Mouse (Mus musculus): ENCODE data around the gene Khdc3. TPM values are rescaled to one million over a fixed set of nuclear protein-coding genes. Genes with fewer than 3 reads are reported as not detected.

The Khdc3 gene
- total RNA-seq (2012; rRNA removed) (not detected in 2 replicates), polyA plus RNA-seq (2012; ENCODE audit: insufficient read depth in 1 of 2, insufficient read length in 2 of 2, low read depth in 1 of 2, low replicate concordance in 2 of 2, missing spikeins in 1 of 2) (not detected)

DNA sequence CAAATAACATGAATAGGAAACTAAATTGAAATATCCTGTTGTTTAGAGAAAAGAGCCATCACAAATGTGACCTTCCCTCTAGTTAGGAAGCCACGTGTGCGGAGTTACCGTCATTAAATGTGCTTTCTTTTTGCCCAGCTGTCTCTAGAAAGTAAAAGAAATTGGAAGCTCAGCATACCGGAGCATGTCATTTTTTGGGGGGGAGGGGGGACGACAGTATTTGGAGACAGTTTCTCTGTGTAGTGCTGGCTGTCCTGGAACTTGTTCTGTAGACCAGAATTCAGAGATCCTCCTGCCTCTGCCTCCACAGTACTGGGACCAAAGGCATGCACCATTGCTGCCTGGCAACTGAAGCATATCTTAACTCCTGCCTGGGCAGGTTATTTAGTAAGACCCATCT, at the start of gene Khdc3:
Khdc3 (plus strand) TSS at position 301 of the 400 bp plus-strand sequence.
- TF ChIP-seq ELF1 (IDR thresholded peaks at IDR 0.05; ENCODE audit: low read depth, low read length) (no peak), TAL1 (IDR thresholded peaks at IDR 0.05; ENCODE audit: low read length) (no peak), POLR2AphosphoS2 (IDR thresholded peaks at IDR 0.05; ENCODE audit: low read length) (no peak), EP300 (IDR thresholded peaks at IDR 0.05; ENCODE audit: low read depth in 1 of 2, low read length in 2 of 2) (no peak), ETS1 (IDR thresholded peaks at IDR 0.05; ENCODE audit: low read depth, low read length) (no peak), ZKSCAN1 (IDR thresholded peaks at IDR 0.05; ENCODE audit: low read depth, low read length) (no peak), HCFC1 (IDR thresholded peaks at IDR 0.05; ENCODE audit: low read depth, low read length) (no peak), POLR2A (IDR thresholded peaks at IDR 0.05; ENCODE audit: control insufficient read depth in 1 of 2, insufficient read depth in 1 of 2, low read depth in 1 of 2, low read length in 2 of 2, poor library complexity in 1 of 2) (no peak), MAZ (IDR thresholded peaks at IDR 0.05; ENCODE audit: low read depth, low read length) (no peak), TBP (IDR thresholded peaks at IDR 0.05; ENCODE audit: low read depth, low read length) (no peak), SMC3 (IDR thresholded peaks at IDR 0.05; ENCODE audit: low read depth, low read length) (no peak), USF1 (IDR thresholded peaks at IDR 0.05; ENCODE audit: low read depth, low read length) (no peak), USF2 (IDR thresholded peaks at IDR 0.05; ENCODE audit: borderline replicate concordance in 1 of 2, insufficient read depth in 1 of 2, low read depth in 1 of 2, low read length in 2 of 2) (no peak), MXI1 (IDR thresholded peaks at IDR 0.05; ENCODE audit: low read depth, low read length) (no peak), GATA1 (IDR thresholded peaks at IDR 0.05; ENCODE audit: low read depth, low read length) (no peak), JUND (IDR thresholded peaks at IDR 0.05; ENCODE audit: low read depth, low read length) (no peak)
- Histone ChIP-seq H3K4me3 (ENCODE audit: control insufficient read depth in 1 of 2, insufficient read depth in 1 of 2, low read depth in 2 of 2, low read length in 2 of 2) (no peak within 1 kb of the TSS), H3K27ac (ENCODE audit: control insufficient read depth, low read depth, low read length) (no peak within 1 kb of the TSS), H3K9me3 (replicated peaks; ENCODE audit: insufficient read depth, low read length) (no peaks in the 10 kb centered on the region), H3K79me2 (ENCODE audit: control insufficient read depth, insufficient read depth, low read length, poor library complexity) (no peaks in the 10 kb centered on the region), H3K4me1 (ENCODE audit: control insufficient read depth in 1 of 2, insufficient read depth in 2 of 2, low read length in 2 of 2) (no peaks in the 10 kb centered on the region), H3K36me3 (ENCODE audit: control insufficient read depth in 1 of 2, insufficient read depth in 2 of 2, low read length in 2 of 2) (no peaks in the 10 kb centered on the region), H3K9ac (ENCODE audit: control insufficient read depth, low read depth, low read length, poor library complexity, severe bottlenecking) (no peak within 1 kb of the TSS), H3K27me3 (ENCODE audit: control insufficient read depth in 1 of 2, insufficient read depth in 2 of 2, low read length in 2 of 2) (peaks cover 0 to under 1% of the 10 kb centered on the region in 2 experiments; a peak in 2 of 4 replicates)
- DNase-seq (ENCODE audit: low read depth, low spot score) = no peak

GRCm38 (mm10) chr9:73055441-73055911, 46.2 kb upstream of the Khdc3 start:
- H3K9ac ChIP-seq (ENCODE audit: control insufficient read depth, low read depth, low read length, poor library complexity, severe bottlenecking) = no peak overlapping the region
- H3K4me1 ChIP-seq (ENCODE audit: control insufficient read depth in 1 of 2, insufficient read depth in 2 of 2, low read length in 2 of 2) = 0 out of 4 replicates have a peak, but pooled peaks cover 0 to 5% of the 10 kb centered on the region in 2 experiments
- H3K4me3 ChIP-seq (ENCODE audit: control insufficient read depth in 1 of 2, insufficient read depth in 1 of 2, low read depth in 2 of 2, low read length in 2 of 2) = no peak overlapping the region
- no peak overlapping the region for H3K27ac ChIP-seq (ENCODE audit: control insufficient read depth, low read depth, low read length)
- no peak for DNase-seq (ENCODE audit: low read depth, low spot score)
- peaks cover 0 to 2% of the 10 kb centered on the region in 2 experiments; a peak in 1 of 4 replicates for H3K36me3 ChIP-seq (ENCODE audit: control insufficient read depth in 1 of 2, insufficient read depth in 2 of 2, low read length in 2 of 2)
- no peaks in the 10 kb centered on the region for H3K27me3 ChIP-seq (ENCODE audit: control insufficient read depth in 1 of 2, insufficient read depth in 2 of 2, low read length in 2 of 2)
- no peaks in the 10 kb centered on the region for H3K9me3 ChIP-seq (replicated peaks; ENCODE audit: insufficient read depth, low read length)
- peaks cover 2% of the 10 kb centered on the region; the same call in 1 of the 2 replicates for H3K79me2 ChIP-seq (ENCODE audit: control insufficient read depth, insufficient read depth, low read length, poor library complexity)
- TF ChIP-seq POLR2AphosphoS5 (IDR thresholded peaks at IDR 0.05; ENCODE audit: borderline replicate concordance, low read depth, low read length) = no peak
- no peak for TF ChIP-seq POLR2AphosphoS2 (IDR thresholded peaks at IDR 0.05; ENCODE audit: low read length)
- no peak for TF ChIP-seq ZNF384 (IDR thresholded peaks at IDR 0.05; ENCODE audit: low read depth, low read length)
- TF ChIP-seq ETS1 (IDR thresholded peaks at IDR 0.05; ENCODE audit: low read depth, low read length) = no peak
- TF ChIP-seq USF2 (IDR thresholded peaks at IDR 0.05; ENCODE audit: borderline replicate concordance in 1 of 2, insufficient read depth in 1 of 2, low read depth in 1 of 2, low read length in 2 of 2) = no peak
- no peak for TF ChIP-seq HCFC1 (IDR thresholded peaks at IDR 0.05; ENCODE audit: low read depth, low read length)
- no peak for TF ChIP-seq TAL1 (IDR thresholded peaks at IDR 0.05; ENCODE audit: low read length)
- no peak for TF ChIP-seq UBTF (IDR thresholded peaks at IDR 0.05; ENCODE audit: borderline replicate concordance, insufficient read depth, low read depth, low read length)
- no peak for TF ChIP-seq MAX (IDR thresholded peaks at IDR 0.05; ENCODE audit: low read length)
- TF ChIP-seq ZC3H11A (IDR thresholded peaks at IDR 0.05; ENCODE audit: low read depth, low read length) = no peak
- TF ChIP-seq BHLHE40 (IDR thresholded peaks at IDR 0.05; ENCODE audit: borderline replicate concordance, low read depth, low read length) = no peak
- TF ChIP-seq SIN3A (IDR thresholded peaks at IDR 0.05; ENCODE audit: low read length) = no peak
- no peak for TF ChIP-seq MAFK (IDR thresholded peaks at IDR 0.05; ENCODE audit: borderline replicate concordance, low read depth, low read length)
- TF ChIP-seq CTCF (IDR thresholded peaks at IDR 0.05 in 2 of 3, conservative IDR thresholded peaks at IDR 0.05 in 1 of 3; ENCODE audit: control insufficient read depth in 1 of 3, insufficient read depth in 1 of 3, low read depth in 2 of 3, low read length in 3 of 3, poor library complexity in 1 of 3, severe bottlenecking in 1 of 3) = no peak
- no peak for TF ChIP-seq POLR2A (IDR thresholded peaks at IDR 0.05; ENCODE audit: control insufficient read depth in 1 of 2, insufficient read depth in 1 of 2, low read depth in 1 of 2, low read length in 2 of 2, poor library complexity in 1 of 2)
- no peak for TF ChIP-seq GABPA (IDR thresholded peaks at IDR 0.05; ENCODE audit: low read depth, low read length)
- TF ChIP-seq SMC3 (IDR thresholded peaks at IDR 0.05; ENCODE audit: low read depth, low read length) = no peak

Measured in MEL (cell line).